In the genomic region with DNA sequence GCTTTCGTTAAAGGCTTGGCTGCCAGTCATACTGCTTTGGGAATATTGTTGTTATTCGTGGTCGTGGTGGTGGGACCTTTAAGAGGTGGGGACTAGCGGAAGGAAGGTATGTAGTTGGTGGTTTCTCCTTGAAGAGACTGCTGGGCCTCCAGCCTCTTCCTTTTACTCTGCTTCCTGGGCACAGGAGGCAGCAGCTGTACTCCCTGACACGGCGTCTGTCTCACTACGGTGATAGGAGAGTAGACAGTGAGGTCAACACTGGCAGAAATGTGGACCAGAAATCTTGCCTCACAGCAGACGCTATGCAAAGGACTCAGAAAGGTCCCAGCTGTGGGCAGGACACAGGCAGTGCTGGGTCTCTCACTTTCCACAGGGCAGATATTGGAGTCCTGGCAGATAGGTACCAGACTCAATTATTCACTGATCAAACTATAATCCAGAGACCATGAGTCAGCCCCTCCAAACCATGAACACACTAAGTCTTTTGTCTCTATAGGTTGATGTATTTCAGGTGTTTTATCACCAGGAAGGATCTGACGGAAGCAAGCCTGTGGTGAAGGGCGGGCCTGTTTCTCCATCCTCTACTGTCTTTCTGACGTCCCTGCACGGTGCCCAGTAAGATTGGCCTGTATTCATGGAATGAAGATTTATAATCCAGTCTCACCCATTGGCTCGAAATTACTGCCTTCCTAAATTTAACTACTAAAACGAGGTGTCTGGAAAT, we compare ENCODE assay signal across 19 mouse cellular contexts.
DNase-seq lines count a peak whose midpoint lies in the region; ATAC-seq lines count a peak whose summit lies in the region.
"Had no signal": no experiment of that assay in that cellular context is flagged by ENCODE, and none has a peak within 500 bp of the region (broad histone marks: within the 10 kb centered on the region; RNA-seq: fewer than 3 reads in every experiment).

No protein-coding gene starts in this region.

- WGBS in forebrain, embryonic 16.5 days: 83% methylated on average over 14 of the region's 14 CpGs

- H3K9ac ChIP-seq in forebrain, embryonic 16.5 days (replicated peaks; ENCODE audit: low read depth, low read length): no peak overlapping the region
- H3K9ac ChIP-seq: neural tube, embryonic 13.5 days had no signal

- DNase-seq in layer of hippocampus, adult 11-12 months (ENCODE audit: low spot score): peak; percentile 0
- DNase-seq in layer of hippocampus, adult 18-20 months (ENCODE audit: low spot score in 2 of 2): no peak
- DNase-seq in naive thymus-derived CD4-positive, alpha-beta T cell, adult 2 months (ENCODE audit: low read depth): peak; percentile 80
- peak; percentile 58 for DNase-seq in thymus, postnatal 4 days
- no peak for DNase-seq in cerebellum, postnatal 4 days (ENCODE audit: low spot score in 2 of 2)
- no peak for DNase-seq in embryo, embryonic 10 days (ENCODE audit: low spot score)
- DNase-seq: adrenal gland, postnatal 25 days; cerebellum, postnatal 14 days; kidney, adult 11 months; kidney, postnatal 10 days; liver; lung, adult 18-20 months; lung, postnatal 36 days; midbrain, embryonic 14.5 days; retina, postnatal 1 day had no signal

- H3K4me3 ChIP-seq in forebrain, embryonic 16.5 days (replicated peaks; ENCODE audit: low read length): no peak overlapping the region
- H3K4me3 ChIP-seq: hindbrain, embryonic 10.5 days; neural tube, embryonic 13.5 days had no signal

- no peaks in the 10 kb centered on the region for H3K36me3 ChIP-seq in forebrain, embryonic 16.5 days (ENCODE audit: control insufficient read depth, insufficient read depth)
- H3K36me3 ChIP-seq: hindbrain, embryonic 10.5 days; neural tube, embryonic 13.5 days had no signal

- no peaks in the 10 kb centered on the region for H3K27me3 ChIP-seq in forebrain, embryonic 16.5 days (replicated peaks; ENCODE audit: control insufficient read depth, insufficient read depth, low read length)
- H3K27me3 ChIP-seq: neural tube, embryonic 13.5 days had no signal

- peak; percentile 42 for ATAC-seq in granulocyte monocyte progenitor cell, adult 5-6 weeks (replicated peaks; ENCODE audit: poor library complexity, severe bottlenecking)
- ATAC-seq in forebrain, embryonic 16.5 days: no peak

- H3K27ac ChIP-seq in forebrain, embryonic 16.5 days (ENCODE audit: low read length): no peak overlapping the region
- H3K27ac ChIP-seq: hindbrain, embryonic 10.5 days; neural tube, embryonic 13.5 days had no signal

- peaks cover 9% of the 10 kb centered on the region for H3K4me1 ChIP-seq in forebrain, embryonic 16.5 days (replicated peaks; ENCODE audit: control insufficient read depth, insufficient read depth, low read length)

- H3K4me2 ChIP-seq in forebrain, embryonic 16.5 days (ENCODE audit: low read length): no peak overlapping the region
- H3K4me2 ChIP-seq: neural tube, embryonic 13.5 days had no signal

- H3K9me3 ChIP-seq in forebrain, embryonic 16.5 days (ENCODE audit: control insufficient read depth, low read length): 0 out of 2 replicates have a peak, but pooled peaks cover 4% of the 10 kb centered on the region

Comparison
In these comparisons a context has a peak if more than half of its experiments do, and no peak if none do; other contexts are left out.
1. DNase-seq: peak in layer of hippocampus, adult 11-12 months (single experiment), naive thymus-derived CD4-positive, alpha-beta T cell, adult 2 months (single experiment) and thymus, postnatal 4 days (single experiment); none in layer of hippocampus, adult 18-20 months (0 of 2), cerebellum, postnatal 4 days (0 of 2) and embryo, embryonic 10 days (single experiment).